Mouse (Mus musculus) neural tube, embryonic 13.5 days (tissue): ENCODE measurements at regions not wholly inside any gene's neighbourhood (a gene's known extent, or its start where the extent isn't known, plus 50 kb on each side); places are given as distances from the start of the nearest gene placed in this dataset.

Experiments
- ATAC-seq: fragments of 200-750 bp; cut with Nextera tagmentation; 2 replicates; pipeline ENCODE4 v1.8.0; 2017; ENCODE audit warnings: low read depth, mild to moderate bottlenecking, moderate TSS enrichment, moderate library complexity
- H3K27ac ChIP-seq: fragments of 300-500 bp; sonication (generic); replicated peaks from 2 replicates; pipeline ENCODE4 v1.5.1; 2015; ENCODE audit warnings: moderate library complexity, mild to moderate bottlenecking, inconsistent platforms
- H3K27me3 ChIP-seq: fragments of 300-500 bp; sonication (generic); 2 replicates; pipeline ENCODE4 v1.6.1; 2015; ENCODE audit warnings: mild to moderate bottlenecking, inconsistent platforms
- H3K36me3 ChIP-seq: fragments of 300-500 bp; sonication (generic); 2 replicates; pipeline ENCODE4 v1.6.1; 2015; ENCODE audit warnings: mild to moderate bottlenecking, inconsistent platforms
- H3K4me1 ChIP-seq: fragments of 300-500 bp; sonication (generic); replicated peaks from 2 replicates; pipeline ENCODE4 v1.6.1; 2015; ENCODE audit warnings: inconsistent platforms
- H3K4me2 ChIP-seq: fragments of 300-500 bp; sonication (generic); 2 replicates; pipeline ENCODE4 v1.6.1; 2015; ENCODE audit warnings: inconsistent platforms, mild to moderate bottlenecking, moderate library complexity
- H3K4me3 ChIP-seq: fragments of 300-500 bp; sonication (generic); 2 replicates; pipeline ENCODE4 v1.5.1; 2015; ENCODE audit warnings: mild to moderate bottlenecking, inconsistent platforms
- H3K9ac ChIP-seq: fragments of 300-500 bp; sonication (generic); 2 replicates; pipeline ENCODE4 v1.6.1; 2015; ENCODE audit warnings: moderate library complexity, mild to moderate bottlenecking, inconsistent platforms
- H3K9me3 ChIP-seq: fragments of 300-500 bp; sonication (generic); 2 replicates; pipeline ENCODE4 v1.6.1; 2016; ENCODE audit warnings: inconsistent platforms
- WGBS: fragments of 180-500 bp; shearing (Covaris S2); methylation state at CpG from one replicate; pipeline ENCODE4 v1.1.7; 2015; 5-methylcytosine and 5-hydroxymethylcytosine counted together

DNA sequence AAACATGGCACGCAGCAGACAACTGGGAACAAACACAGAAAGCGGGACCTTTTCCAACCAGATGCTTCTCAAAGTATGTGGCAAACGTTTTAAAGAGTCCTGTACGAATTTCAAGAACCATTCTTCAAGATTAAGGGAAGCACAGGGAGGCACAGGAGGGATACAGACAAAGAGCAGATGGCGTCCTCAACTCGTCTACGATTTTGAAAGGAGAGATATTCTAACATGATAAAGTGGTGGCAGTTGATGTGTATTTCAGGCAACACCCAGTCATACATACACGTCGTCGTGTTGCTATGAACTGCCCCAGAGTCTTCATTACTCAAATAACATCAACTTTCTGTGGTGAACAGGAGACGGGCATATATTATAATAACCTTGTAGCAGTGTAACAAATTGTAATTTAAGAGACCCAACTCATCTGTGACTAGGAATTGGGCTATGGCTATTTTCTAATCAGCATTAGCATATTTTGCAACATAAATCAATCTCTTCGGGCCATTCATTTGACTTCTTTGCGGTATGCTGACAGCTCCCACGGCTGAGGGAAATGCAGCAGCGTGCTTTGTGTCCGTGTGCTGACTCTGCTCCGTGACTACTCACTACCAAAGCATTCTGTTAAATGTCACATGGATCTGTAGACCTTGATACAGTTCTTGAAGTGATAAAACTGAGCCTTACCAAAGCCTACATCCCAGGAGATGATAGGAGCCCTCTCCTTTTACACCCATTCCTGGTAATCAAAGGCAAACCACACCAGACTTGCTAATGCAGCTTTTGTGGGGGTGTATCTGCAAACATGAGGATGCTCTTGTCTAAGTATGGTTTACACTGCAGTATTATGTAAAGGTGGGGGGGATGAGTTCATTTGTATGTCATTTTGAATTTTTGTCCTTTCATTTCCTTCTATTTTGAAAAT, 144.0 kb upstream of the Adamts3 start:
- Histone ChIP-seq H3K27ac (no peak overlapping the region), H3K9ac (no peak overlapping the region), H3K4me1 (peaks cover 4% of the 10 kb centered on the region; the same call in 1 of the 2 replicates), H3K4me2 (no peak overlapping the region; the same call in 1 of the 2 replicates), H3K36me3 (no peaks in the 10 kb centered on the region), H3K27me3 (no peaks in the 10 kb centered on the region), H3K4me3 (no peak overlapping the region), H3K9me3 (peaks cover 3% of the 10 kb centered on the region; the same call in 1 of the 2 replicates)
- peak; percentile 61 for ATAC-seq
- WGBS = 58% methylated on average over 17 of the region's 17 CpGs

DNA sequence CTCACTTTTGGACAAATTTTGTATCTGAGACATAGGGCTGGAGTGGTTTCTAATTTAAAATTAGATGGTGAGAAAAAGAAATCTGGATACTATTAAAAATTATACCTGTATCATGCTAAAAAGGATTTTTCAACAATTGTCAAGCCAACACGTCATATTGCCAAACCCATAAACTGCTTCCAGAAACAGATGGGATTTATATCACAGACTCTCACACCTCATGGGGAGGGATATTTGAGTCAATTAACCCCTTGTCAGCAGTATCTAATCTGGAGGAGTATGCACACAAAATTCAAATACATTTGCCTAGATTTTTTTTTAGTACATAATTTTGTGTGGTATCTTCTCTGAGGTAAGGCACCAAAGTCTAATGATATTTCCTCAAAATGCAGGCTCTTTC, 138.3 kb upstream of the Adamts3 start:
- Histone ChIP-seq H3K4me2 (no peak overlapping the region), H3K4me1 (no peaks in the 10 kb centered on the region), H3K27me3 (no peaks in the 10 kb centered on the region), H3K9ac (no peak overlapping the region), H3K36me3 (no peaks in the 10 kb centered on the region), H3K4me3 (no peak overlapping the region), H3K27ac (no peak overlapping the region), H3K9me3 (peaks cover 3% of the 10 kb centered on the region; the same call in 1 of the 2 replicates)
- no peak for ATAC-seq
- WGBS = 64% methylated on average over 1 of the region's 1 CpGs

DNA sequence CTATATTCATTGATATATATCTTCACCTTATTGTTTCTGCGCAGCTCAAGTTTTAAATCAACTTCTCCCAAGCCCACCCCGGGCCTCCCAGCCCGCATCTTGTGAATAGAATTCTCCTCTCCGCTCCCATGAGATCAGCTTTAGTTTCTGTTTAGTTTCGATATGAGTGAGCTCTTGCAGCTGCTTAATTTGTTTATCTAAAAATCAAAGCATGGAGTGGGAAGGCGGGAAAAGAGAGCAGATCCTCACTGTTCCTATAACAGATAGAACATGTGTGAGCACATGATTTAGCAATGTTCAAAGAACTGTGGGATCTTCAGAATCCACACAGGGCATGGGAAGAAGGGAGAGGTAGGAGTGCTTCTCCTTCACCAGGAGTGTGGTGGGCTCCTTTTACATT, 117.6 kb upstream of the Adamts3 start:
- 85% methylated on average over 6 of the region's 6 CpGs for WGBS
- no peak overlapping the region for H3K4me3 ChIP-seq
- H3K4me1 ChIP-seq = no peaks in the 10 kb centered on the region
- H3K4me2 ChIP-seq = no peak overlapping the region
- no peaks in the 10 kb centered on the region for H3K36me3 ChIP-seq
- H3K27me3 ChIP-seq = no peaks in the 10 kb centered on the region
- no peak overlapping the region for H3K27ac ChIP-seq
- no peak overlapping the region for H3K9ac ChIP-seq
- ATAC-seq = no peak
- no peaks in the 10 kb centered on the region for H3K9me3 ChIP-seq

DNA sequence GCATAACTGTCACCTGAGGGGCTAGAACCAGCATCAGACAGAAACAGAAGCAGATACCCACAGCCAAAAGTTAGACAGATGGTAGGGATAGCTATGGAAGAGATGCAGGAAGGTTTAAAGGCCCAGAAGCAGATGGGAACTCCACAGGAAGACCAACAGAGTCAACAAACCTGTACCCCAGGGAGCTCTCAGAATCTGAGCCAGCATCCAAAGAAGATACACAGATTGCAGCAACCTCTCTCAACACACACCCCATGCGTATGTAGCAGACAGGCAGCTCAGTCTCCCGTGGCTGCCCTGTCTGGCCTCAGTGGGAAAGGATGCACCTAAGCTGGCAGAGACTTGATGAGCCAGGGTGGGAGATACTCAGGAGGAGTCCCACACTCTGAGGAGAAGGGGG, 108.4 kb upstream of the Adamts3 start:
- no peaks in the 10 kb centered on the region for H3K4me1 ChIP-seq
- no peak overlapping the region for H3K9ac ChIP-seq
- no peaks in the 10 kb centered on the region for H3K27me3 ChIP-seq
- no peak overlapping the region for H3K4me3 ChIP-seq
- H3K27ac ChIP-seq = no peak overlapping the region
- no peaks in the 10 kb centered on the region for H3K9me3 ChIP-seq
- ATAC-seq = no peak
- H3K4me2 ChIP-seq = no peak overlapping the region
- no peaks in the 10 kb centered on the region for H3K36me3 ChIP-seq
- WGBS = 70% methylated on average over 2 of the region's 2 CpGs

DNA sequence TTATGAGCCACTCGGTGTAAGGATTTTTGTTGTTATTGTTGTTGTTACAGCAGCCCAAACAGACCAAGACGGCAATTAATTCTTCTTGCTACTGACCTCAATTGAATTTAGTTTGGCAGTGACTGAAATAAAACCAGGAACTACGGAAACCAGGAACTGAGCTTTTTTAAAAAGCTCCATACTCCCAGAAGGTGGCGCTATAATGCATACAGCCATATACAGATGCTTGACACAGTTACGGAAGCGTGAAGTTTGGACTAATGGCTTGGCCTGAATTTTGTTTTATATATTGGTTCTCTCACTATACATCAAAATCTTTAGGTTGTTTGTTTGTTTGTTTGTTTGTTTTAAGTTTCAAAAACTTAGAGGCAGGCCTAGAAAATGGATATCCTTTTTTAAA, 98.5 kb upstream of the Adamts3 start:
- 58% methylated on average over 6 of the region's 6 CpGs for WGBS
- no peak for ATAC-seq
- no peaks in the 10 kb centered on the region for H3K27me3 ChIP-seq

DNA sequence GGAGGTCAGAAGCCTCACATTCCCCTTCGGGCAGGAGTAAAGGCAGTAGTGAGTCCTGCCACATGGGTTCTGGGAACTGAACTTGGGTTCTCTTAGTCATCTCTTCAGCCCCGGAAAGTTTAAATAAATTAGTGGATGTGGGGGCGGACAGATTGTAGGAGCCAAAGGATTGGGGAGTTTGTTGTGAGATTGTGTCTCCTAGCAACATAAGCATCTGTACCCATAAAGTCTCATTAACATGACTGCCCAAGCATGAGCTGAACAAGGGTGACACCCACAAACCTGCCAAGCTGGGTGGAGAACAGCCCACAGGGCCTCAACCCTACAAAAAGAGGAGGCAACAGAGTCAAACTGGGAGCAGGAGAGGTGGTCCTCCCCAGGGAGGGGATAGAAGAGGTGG, 97.1 kb upstream of the Adamts3 start:
- WGBS = 89% methylated on average over 3 of the region's 3 CpGs
- H3K4me1 ChIP-seq = no peaks in the 10 kb centered on the region
- H3K36me3 ChIP-seq = no peaks in the 10 kb centered on the region
- no peaks in the 10 kb centered on the region for H3K9me3 ChIP-seq
- H3K4me2 ChIP-seq = no peak overlapping the region
- H3K27me3 ChIP-seq = no peaks in the 10 kb centered on the region
- no peak overlapping the region for H3K4me3 ChIP-seq
- H3K9ac ChIP-seq = no peak overlapping the region
- no peak for ATAC-seq
- no peak overlapping the region for H3K27ac ChIP-seq

More for the DNA sequence above, 98.5 kb upstream of the Adamts3 start:
- Histone ChIP-seq H3K36me3 (no peaks in the 10 kb centered on the region), H3K9me3 (no peaks in the 10 kb centered on the region), H3K9ac (no peak overlapping the region), H3K4me3 (no peak overlapping the region), H3K27ac (no peak overlapping the region), H3K4me1 (no peaks in the 10 kb centered on the region), H3K4me2 (no peak overlapping the region)

DNA sequence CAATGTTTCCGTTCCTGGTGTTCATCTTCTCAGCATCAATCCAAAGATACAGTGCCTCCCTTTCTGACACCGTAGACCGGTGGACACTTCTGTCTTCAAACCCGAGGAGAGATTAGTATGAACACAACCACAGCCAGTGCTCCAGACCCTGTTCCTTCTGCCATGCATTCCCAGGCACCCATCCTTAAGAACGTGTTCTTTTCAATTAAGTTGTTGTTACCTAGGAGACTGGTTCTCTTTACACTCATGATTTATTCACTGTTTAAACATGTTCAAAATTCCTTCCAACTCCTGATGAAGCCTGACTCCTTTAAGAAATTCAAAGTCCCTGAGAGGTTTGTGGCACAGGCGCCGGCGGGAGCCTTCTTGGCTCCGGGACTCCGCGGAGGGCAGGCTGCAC, 69.5 kb upstream of the Adamts3 start:
- Histone ChIP-seq H3K27me3 (no peaks in the 10 kb centered on the region), H3K9ac (no peak overlapping the region), H3K27ac (no peak overlapping the region), H3K4me1 (no peaks in the 10 kb centered on the region), H3K9me3 (no peaks in the 10 kb centered on the region), H3K4me3 (no peak overlapping the region), H3K36me3 (no peaks in the 10 kb centered on the region), H3K4me2 (no peak overlapping the region)
- 78% methylated on average over 11 of the region's 11 CpGs for WGBS
- no peak for ATAC-seq

DNA sequence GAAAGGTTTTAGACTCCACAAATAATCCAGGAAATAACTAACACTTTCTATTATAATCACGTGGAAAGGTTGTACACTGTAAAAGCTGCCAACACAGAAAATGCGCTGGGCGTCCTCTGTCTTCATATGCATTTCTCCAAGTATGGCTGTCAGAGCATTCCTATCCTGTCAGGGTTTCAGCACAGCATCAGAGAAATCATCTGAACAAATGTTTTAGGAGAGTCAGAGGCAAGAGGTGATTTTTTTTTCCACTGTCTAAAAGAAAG, 62.5 kb upstream of the Adamts3 start:
- Histone ChIP-seq H3K27me3 (no peaks in the 10 kb centered on the region), H3K4me3 (no peak overlapping the region), H3K9ac (no peak overlapping the region), H3K27ac (no peak overlapping the region), H3K36me3 (no peaks in the 10 kb centered on the region), H3K4me1 (no peaks in the 10 kb centered on the region), H3K4me2 (no peak overlapping the region), H3K9me3 (no peaks in the 10 kb centered on the region)
- no peak for ATAC-seq
- WGBS = 90% methylated on average over 3 of the region's 3 CpGs

DNA sequence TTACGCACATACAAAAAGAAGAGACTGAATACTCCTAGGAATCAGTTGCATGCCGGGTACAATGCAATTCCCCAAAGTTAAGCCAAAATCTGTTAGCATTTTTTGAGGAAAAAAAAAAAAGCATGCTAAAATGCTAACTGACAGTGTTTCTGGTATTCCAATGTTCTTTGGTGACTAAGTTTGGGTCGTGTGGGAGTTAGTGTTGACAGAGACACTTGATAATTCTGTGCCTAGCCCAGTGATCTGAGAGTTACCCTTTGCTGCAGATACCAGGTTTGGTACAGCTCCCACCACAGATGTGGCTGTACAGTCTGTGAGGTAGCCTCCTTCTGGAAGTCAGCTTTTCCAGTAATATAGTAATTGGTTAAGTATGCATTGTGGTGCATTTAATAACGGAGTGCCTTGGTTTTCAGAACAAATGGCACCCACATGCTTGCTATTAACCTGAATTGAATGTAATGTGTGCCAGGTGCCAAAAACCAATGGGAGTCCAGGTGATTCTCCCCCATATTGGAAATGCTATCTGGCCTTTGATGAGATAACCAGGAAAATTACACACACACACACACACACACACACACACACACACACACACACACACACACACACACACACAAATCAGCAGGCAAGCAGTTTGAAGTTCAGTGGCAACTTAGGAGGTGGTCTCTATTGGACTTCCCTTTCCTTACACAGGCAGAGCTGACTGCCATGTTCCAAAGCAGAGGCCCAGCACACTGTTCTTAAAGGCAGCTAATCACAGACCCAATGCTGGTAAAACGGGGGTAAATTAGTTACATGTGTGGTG, 61.9 kb upstream of the Adamts3 start:
- H3K27me3 ChIP-seq = no peaks in the 10 kb centered on the region
- no peaks in the 10 kb centered on the region for H3K36me3 ChIP-seq
- WGBS = 87% methylated on average over 5 of the region's 5 CpGs
- no peaks in the 10 kb centered on the region for H3K9me3 ChIP-seq
- H3K4me1 ChIP-seq = no peaks in the 10 kb centered on the region
- no peak overlapping the region for H3K4me2 ChIP-seq
- H3K27ac ChIP-seq = no peak overlapping the region
- no peak for ATAC-seq
- no peak overlapping the region for H3K9ac ChIP-seq
- no peak overlapping the region for H3K4me3 ChIP-seq

DNA sequence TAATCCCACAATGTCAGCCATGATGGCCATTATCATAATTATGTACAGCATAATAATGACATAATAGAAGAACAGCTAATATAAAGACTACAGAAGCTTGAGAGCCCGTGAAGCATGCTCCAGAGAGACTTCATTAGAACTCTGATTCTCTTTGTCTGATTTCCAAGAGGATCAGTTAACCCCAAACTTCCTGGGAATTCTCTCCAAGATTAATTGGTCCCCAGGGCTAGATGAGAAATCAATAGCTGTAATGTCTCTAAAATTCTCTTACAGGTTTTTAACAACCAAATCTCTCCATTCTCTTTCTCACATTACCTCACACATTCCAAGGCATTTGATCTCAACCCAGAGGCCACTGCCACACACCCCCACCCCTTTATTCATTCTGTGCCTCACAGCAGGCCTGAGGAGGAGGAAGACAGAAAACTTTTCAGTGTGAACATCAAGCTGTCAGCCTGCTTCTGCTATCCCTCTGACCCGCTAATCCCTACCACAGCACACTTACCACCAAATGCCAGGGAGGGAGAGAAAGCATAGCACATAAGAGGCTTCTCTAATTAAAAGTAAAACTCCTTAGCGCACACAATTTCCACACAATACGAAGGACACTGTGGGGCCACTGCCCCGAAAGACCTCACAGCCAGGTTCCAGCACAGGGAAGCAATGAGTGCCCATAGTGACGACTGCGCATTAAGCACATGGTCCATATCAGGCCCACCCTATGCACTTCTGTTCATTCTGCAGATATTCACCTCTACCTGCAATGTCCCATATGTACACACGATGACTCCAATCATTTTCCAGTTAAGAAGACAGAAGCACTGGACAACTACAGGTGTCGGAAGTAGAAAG, 60.4 kb upstream of the Adamts3 start:
- Histone ChIP-seq H3K36me3 (no peaks in the 10 kb centered on the region), H3K27ac (no peak overlapping the region), H3K4me1 (no peaks in the 10 kb centered on the region), H3K4me2 (no peak overlapping the region), H3K9me3 (0 out of 2 replicates have a peak, but pooled peaks cover 4% of the 10 kb centered on the region), H3K4me3 (no peak overlapping the region), H3K27me3 (no peaks in the 10 kb centered on the region), H3K9ac (no peak overlapping the region)
- no peak for ATAC-seq
- WGBS = 63% methylated on average over 9 of the region's 9 CpGs

DNA sequence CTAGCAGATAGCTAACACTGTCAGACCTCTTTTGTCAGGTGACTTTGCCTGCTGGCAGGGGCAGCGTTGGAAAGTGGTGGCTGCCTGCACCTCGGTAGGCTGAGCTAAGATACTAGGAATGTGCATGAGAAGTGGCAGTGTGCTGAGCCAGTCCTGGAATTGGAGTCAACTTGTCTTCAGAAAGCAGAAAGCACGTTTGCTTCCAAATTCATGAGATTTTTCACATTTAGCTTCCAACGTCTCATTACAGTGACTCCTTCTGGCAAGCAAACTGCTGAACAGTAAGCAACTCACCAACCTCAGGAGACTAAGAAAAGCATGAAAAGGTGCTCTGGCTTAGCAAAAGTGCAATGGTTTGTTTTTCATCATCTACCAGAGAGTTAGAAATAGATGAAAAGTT, 59.1 kb upstream of the Adamts3 start:
- no peak for ATAC-seq
- H3K27ac ChIP-seq = no peak overlapping the region
- WGBS = 61% methylated on average over 4 of the region's 4 CpGs
- H3K4me1 ChIP-seq = no peaks in the 10 kb centered on the region
- H3K36me3 ChIP-seq = no peaks in the 10 kb centered on the region
- H3K9ac ChIP-seq = no peak overlapping the region
- no peak overlapping the region for H3K4me3 ChIP-seq
- no peaks in the 10 kb centered on the region for H3K27me3 ChIP-seq
- 0 out of 2 replicates have a peak, but pooled peaks cover 4% of the 10 kb centered on the region for H3K9me3 ChIP-seq
- no peak overlapping the region for H3K4me2 ChIP-seq

DNA sequence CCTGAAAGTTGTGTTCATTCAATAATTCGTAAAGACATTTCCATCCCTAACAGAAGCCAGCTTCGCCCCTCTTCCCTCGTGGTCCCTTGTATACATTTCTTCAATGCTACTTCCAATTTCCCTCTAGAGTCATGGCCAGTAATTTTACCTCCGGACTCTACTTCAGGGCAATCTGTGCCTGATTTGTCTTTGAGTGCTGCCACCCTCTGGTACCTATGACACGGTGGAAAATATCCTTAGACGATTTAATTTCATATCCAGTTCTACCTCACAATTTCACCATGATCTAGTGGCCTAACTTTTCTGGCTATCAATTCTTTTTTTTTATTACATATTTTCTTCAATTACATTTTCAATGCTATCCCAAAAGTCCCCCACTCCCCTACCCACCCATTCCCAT, 49.9 kb upstream of the Adamts3 start:
- Histone ChIP-seq H3K4me2 (no peak overlapping the region), H3K27me3 (no peaks in the 10 kb centered on the region), H3K9ac (no peak overlapping the region), H3K27ac (no peak overlapping the region), H3K4me1 (no peaks in the 10 kb centered on the region), H3K36me3 (no peaks in the 10 kb centered on the region), H3K9me3 (no peaks in the 10 kb centered on the region), H3K4me3 (no peak overlapping the region)
- ATAC-seq = no peak
- WGBS = 89% methylated on average over 6 of the region's 6 CpGs
